Comparison of ENCODE assay signal across 10 mouse cellular contexts in the genomic region with DNA sequence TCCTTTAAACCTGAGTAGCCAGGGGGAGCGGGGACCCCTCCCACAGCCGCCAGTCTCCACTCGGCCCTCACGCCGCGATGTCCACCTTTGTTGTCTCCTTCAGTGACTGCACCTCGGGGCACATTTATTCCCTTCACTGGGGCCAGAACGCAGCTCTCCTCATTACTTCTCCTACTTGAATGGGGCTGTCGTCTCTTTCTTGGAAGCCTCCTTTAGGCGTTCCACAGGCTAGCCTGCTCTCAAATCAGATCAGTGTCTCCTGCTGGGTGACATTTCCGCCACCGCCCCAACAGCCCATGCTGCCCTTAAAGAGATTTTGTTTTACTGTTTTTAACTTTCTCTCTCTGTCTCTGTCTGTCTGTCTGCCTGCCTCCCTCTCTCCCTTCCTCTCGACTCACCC. TPM values are rescaled to one million over a fixed set of nuclear protein-coding genes. Genes with fewer than 3 reads are reported as not detected.
DNase-seq lines count a peak whose midpoint lies in the region; ATAC-seq and TF ChIP-seq lines count a peak whose summit lies in the region.
"Had no signal": no experiment of that assay in that cellular context is flagged by ENCODE, and none has a peak within 500 bp of the region (broad histone marks: within the 10 kb centered on the region; RNA-seq: fewer than 3 reads in every experiment).

No protein-coding gene starts in this region.

- H3K27me3 ChIP-seq in megakaryocyte, embryonic 14.5 days (replicated peaks) = peaks cover 66% of the 10 kb centered on the region
- peaks cover 26% of the 10 kb centered on the region for H3K27me3 ChIP-seq in hindbrain, embryonic 10.5 days (ENCODE audit: insufficient read depth, poor library complexity, severe bottlenecking)
- H3K27me3 ChIP-seq in liver, embryonic 12.5 days (replicated peaks) = peaks cover 28% of the 10 kb centered on the region
- H3K27me3 ChIP-seq in stomach, embryonic 16.5 days (ENCODE audit: control insufficient read depth, insufficient read depth, low read length) = no peaks in the 10 kb centered on the region
- no peaks in the 10 kb centered on the region for H3K27me3 ChIP-seq in cerebellum, adult 2 months (ENCODE audit: control insufficient read depth, insufficient read depth, low read length)

- peaks cover 7% of the 10 kb centered on the region; the same call in 1 of the 2 replicates for H3K4me1 ChIP-seq in megakaryocyte, embryonic 14.5 days
- H3K4me1 ChIP-seq in hindbrain, embryonic 10.5 days (replicated peaks) = peaks cover 34% of the 10 kb centered on the region
- peaks cover 20% of the 10 kb centered on the region for H3K4me1 ChIP-seq in liver, embryonic 12.5 days
- H3K4me1 ChIP-seq in stomach, embryonic 16.5 days (ENCODE audit: control insufficient read depth, insufficient read depth, low read length) = peaks cover 5% of the 10 kb centered on the region; the same call in 1 of the 2 replicates
- H3K4me1 ChIP-seq in cerebellum, adult 2 months (ENCODE audit: control insufficient read depth, insufficient read depth, low read length) = no peaks in the 10 kb centered on the region

- peaks cover 6% of the 10 kb centered on the region; the same call in 1 of the 2 replicates for H3K9me3 ChIP-seq in megakaryocyte, embryonic 14.5 days
- 0 out of 2 replicates have a peak, but pooled peaks cover 1% of the 10 kb centered on the region for H3K9me3 ChIP-seq in hindbrain, embryonic 10.5 days
- H3K9me3 ChIP-seq in liver, embryonic 12.5 days (replicated peaks) = no peaks in the 10 kb centered on the region
- H3K9me3 ChIP-seq in stomach, embryonic 16.5 days (replicated peaks; ENCODE audit: control insufficient read depth, low read length) = peaks cover 2% of the 10 kb centered on the region; the same call in 1 of the 2 replicates

- WGBS in hindbrain, embryonic 10.5 days = 8% methylated on average over 13 of the region's 13 CpGs
- WGBS in liver, embryonic 12.5 days (ENCODE audit: insufficient replicate concordance) = 8% methylated on average over 13 of the region's 13 CpGs
- WGBS in stomach, embryonic 16.5 days = 12% methylated on average over 13 of the region's 13 CpGs
- 6% methylated on average over 13 of the region's 13 CpGs for WGBS in cerebellum, adult 2 months

- TF ChIP-seq POLR2A in cerebellum, adult 2 months (IDR thresholded peaks at IDR 0.05; ENCODE audit: borderline replicate concordance, insufficient read depth, low read length) = no peak

- TF ChIP-seq CTCF in cerebellum, adult 2 months (IDR thresholded peaks at IDR 0.05; ENCODE audit: borderline replicate concordance, insufficient read depth, low read depth, low read length) = no peak

- ATAC-seq in megakaryocyte, adult 5-6 weeks (ENCODE audit: poor library complexity, severe bottlenecking) = no peak
- ATAC-seq in liver, embryonic 12.5 days = no peak
- ATAC-seq in stomach, embryonic 16.5 days (ENCODE audit: insufficient read depth, low FRiP score) = no peak

- H3K9ac ChIP-seq in liver, embryonic 12.5 days = no peak overlapping the region; the same call in 1 of the 2 replicates
- H3K9ac ChIP-seq in stomach, embryonic 16.5 days (ENCODE audit: low read length) = peak overlapping the region; percentile 41

- H3K4me2 ChIP-seq in liver, embryonic 12.5 days = peak overlapping the region; percentile 24
- peak overlapping the region; percentile 44 for H3K4me2 ChIP-seq in stomach, embryonic 16.5 days (ENCODE audit: low read depth, low read length)

- H3K4me3 ChIP-seq in megakaryocyte, embryonic 14.5 days (replicated peaks) = peak overlapping the region; percentile 16
- H3K4me3 ChIP-seq in hindbrain, embryonic 10.5 days = peak overlapping the region; percentile 32
- no peak overlapping the region for H3K4me3 ChIP-seq in liver, embryonic 12.5 days
- H3K4me3 ChIP-seq in stomach, embryonic 16.5 days (replicated peaks; ENCODE audit: low read length) = peak overlapping the region; percentile 10; the same call in 1 of the 2 replicates
- no peak overlapping the region for H3K4me3 ChIP-seq in cerebellum, adult 2 months (replicated peaks; ENCODE audit: insufficient read depth, low read depth, low read length)

- DNase-seq in hindbrain, embryonic 10.5 days (ENCODE audit: low spot score) = no peak
- DNase-seq in cerebellum, adult 2 months = no peak
- DNase-seq in testis, postnatal 10 days (ENCODE audit: low spot score) = no peak
- DNase-seq in kidney, adult 11 months = no peak
- DNase-seq: kidney, postnatal 10 days; lung, postnatal 4 days had no signal

- no peaks in the 10 kb centered on the region for H3K36me3 ChIP-seq in megakaryocyte, embryonic 14.5 days (replicated peaks; ENCODE audit: low read length)
- no peaks in the 10 kb centered on the region for H3K36me3 ChIP-seq in hindbrain, embryonic 10.5 days
- H3K36me3 ChIP-seq in liver, embryonic 12.5 days = no peaks in the 10 kb centered on the region
- H3K36me3 ChIP-seq in stomach, embryonic 16.5 days (ENCODE audit: control insufficient read depth, insufficient read depth, low read length) = no peaks in the 10 kb centered on the region

- H3K27ac ChIP-seq in hindbrain, embryonic 10.5 days = peak overlapping the region; percentile 43; the same call in 1 of the 2 replicates
- no peak overlapping the region for H3K27ac ChIP-seq in liver, embryonic 12.5 days
- H3K27ac ChIP-seq in stomach, embryonic 16.5 days (ENCODE audit: low read length) = no peak overlapping the region
- H3K27ac ChIP-seq in cerebellum, adult 2 months (ENCODE audit: insufficient read depth, low read length) = no peak overlapping the region

RNA-seq across cellular contexts. Expression of gene Slc45a1, which starts 9.9 kb away (rescaled TPM):
- not detected in 2 replicates for polyA plus RNA-seq in megakaryocyte, embryonic 14.5 days (2012; ENCODE audit: insufficient read depth, low replicate concordance)
- total RNA-seq in megakaryocyte, adult 5-6 weeks (2015) = not detected in 2 replicates
- total RNA-seq in megakaryocyte, adult 5-6 weeks (2017) = not detected in 2 replicates
- polyA plus RNA-seq in hindbrain, embryonic 10.5 days (2016; fragmentation: Nextera tagmentation; extraction: Ambion mirVana) = 2.9 and 8.4 TPM in 2 replicates
- polyA plus RNA-seq in liver, embryonic 12.5 days (2016; fragmentation: Nextera tagmentation; extraction: Ambion mirVana) = 0.05 TPM in 1 of 2 replicates, not detected in the other
- polyA plus RNA-seq in stomach, embryonic 16.5 days (2015; fragmentation: Nextera tagmentation; extraction: Ambion mirVana) = 0.82 and 1.1 TPM in 2 replicates
- 49.1 and 54.9 TPM in 2 replicates for polyA plus RNA-seq in cerebellum, adult 2 months (2012; rRNA removed)

Comparison
In these comparisons a context has a peak if more than half of its experiments do, and no peak if none do; other contexts are left out.
1. H3K4me3 ChIP-seq: peak in megakaryocyte, embryonic 14.5 days (single experiment), hindbrain, embryonic 10.5 days (single experiment) and stomach, embryonic 16.5 days (single experiment); none in liver, embryonic 12.5 days (single experiment) and cerebellum, adult 2 months (single experiment).